Mouse (Mus musculus) hindbrain, embryonic 12.5 days (tissue): ENCODE measurements around the gene Fbxo31. TPM values are rescaled to one million over a fixed set of nuclear protein-coding genes. Genes with fewer than 3 reads are reported as not detected.

ENCODE experiments used
- polyA plus RNA-seq: library from polyadenylated mRNA; unstranded; fragments of >200 nt; fragmentation: Nextera tagmentation; extraction: Ambion mirVana; gene quantifications from 2 replicates; pipeline ENCODE4 v1.2.1, GENCODE M21; 2016

Fbxo31 gene
- polyA plus RNA-seq, 1 experiment from 2014 or later: 25.3 TPM

Other genes with a start within 250 kb of the Fbxo31 start
- gene 1700018B08Rik, start 34.5 kb downstream of the Fbxo31 start, polyA plus RNA-seq: not detected in 2 replicates
- gene Map1lc3b, start 11.6 kb upstream of the Fbxo31 start, polyA plus RNA-seq: 292 and 300 TPM in 2 replicates
- gene Zcchc14, start 74.1 kb upstream of the Fbxo31 start, polyA plus RNA-seq: 26.5 and 27.6 TPM in 2 replicates
- 47.7 and 50.9 TPM in 2 replicates for gene Jph3, start 150.8 kb upstream of the Fbxo31 start, polyA plus RNA-seq